Mouse (Mus musculus) midbrain, embryonic 16.5 days (tissue): ENCODE measurements around the gene Ccm2. TPM values are rescaled to one million over a fixed set of nuclear protein-coding genes. Genes with fewer than 3 reads are reported as not detected.

Experiments
- polyA plus RNA-seq: library from polyadenylated mRNA; unstranded; fragments of >200 nt; fragmentation: Nextera tagmentation; extraction: Ambion mirVana; gene quantifications from 2 replicates; pipeline ENCODE4 v1.2.1, GENCODE M21; 2015

Ccm2 gene
- polyA plus RNA-seq, 1 experiment from 2014 or later: 81.4 TPM

Other genes starting within 250 kb of the Ccm2 start
- gene Zmiz2, start 157.8 kb upstream of the Ccm2 start, polyA plus RNA-seq: 30.2 and 33.4 TPM in 2 replicates
- 3,917 and 4,008 TPM in 2 replicates for gene Ppia, start 131.4 kb upstream of the Ccm2 start, polyA plus RNA-seq
- gene H2afv, start 102.4 kb upstream of the Ccm2 start, polyA plus RNA-seq: 203 and 224 TPM in 2 replicates
- gene Purb, start 71.0 kb upstream of the Ccm2 start, polyA plus RNA-seq: 11.2 and 11.7 TPM in 2 replicates
- 0.19 and 0.53 TPM in 2 replicates for gene Myo1g, start 25.9 kb upstream of the Ccm2 start, polyA plus RNA-seq
- gene Nacad, start 59.2 kb downstream of the Ccm2 start, polyA plus RNA-seq: 85.0 and 89.0 TPM in 2 replicates
- 29.0 and 29.1 TPM in 2 replicates for gene Tbrg4, start 79.2 kb downstream of the Ccm2 start, polyA plus RNA-seq
- gene Wap, start 91.8 kb downstream of the Ccm2 start, polyA plus RNA-seq: not detected in 2 replicates
- gene Ramp3, start 111.6 kb downstream of the Ccm2 start, polyA plus RNA-seq: 12.3 and 13.1 TPM in 2 replicates